Mouse (Mus musculus): ENCODE results near the gene Blm. TPM values are rescaled to one million over a fixed set of nuclear protein-coding genes. Genes with fewer than 3 reads are reported as not detected.
A peak's percentile ranks its signal among the peaks of the same experiment; 100 is the strongest.

Blm gene
- 45.2 and 49.0 TPM in 2 replicates for polyA plus RNA-seq (2016; fragmentation: Nextera tagmentation; extraction: Ambion mirVana)

DNA sequence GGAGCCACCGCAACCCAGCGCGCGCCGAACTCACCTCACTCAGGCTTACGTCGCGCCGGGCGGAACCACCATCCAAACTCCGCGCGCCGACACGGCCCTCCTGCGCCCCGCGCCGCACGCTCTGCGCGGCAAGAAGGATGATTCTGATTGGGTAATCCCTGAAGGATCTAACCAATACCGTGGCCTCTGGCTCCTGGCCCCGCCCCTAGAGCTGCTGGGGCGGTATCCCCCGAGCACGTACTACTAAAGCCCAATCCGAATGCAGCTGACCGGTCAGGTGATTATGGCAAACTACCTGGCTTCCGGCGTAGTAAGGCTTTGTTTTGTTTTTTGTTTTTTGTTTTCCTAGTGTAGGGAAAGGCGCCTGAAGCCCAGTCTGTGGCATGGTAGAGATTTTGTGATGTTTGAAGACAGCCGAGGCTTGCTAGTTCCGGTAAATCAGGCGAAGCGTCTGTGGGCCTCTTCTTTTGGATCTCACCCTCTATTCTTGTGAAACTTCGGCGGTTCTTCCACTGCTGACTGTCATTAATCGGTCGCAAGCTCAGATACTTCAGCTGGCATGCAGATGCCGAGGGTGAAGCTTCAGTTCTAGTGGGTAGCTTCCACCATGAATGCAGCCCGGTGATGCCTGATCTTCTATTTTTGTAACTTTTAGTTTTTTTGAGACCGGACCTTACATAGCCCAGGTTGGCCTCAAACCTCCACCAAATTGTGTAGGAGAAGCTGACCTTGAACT, at the start of gene Blm:
Gene Blm, minus strand, starts transcription at position 111 of the 736 bp plus-strand sequence.
- Histone ChIP-seq H3K9me3 (replicated peaks) (no peaks in the 10 kb centered on the region), H3K4me1 (peaks cover 20% of the 10 kb centered on the region), H3K27me3 (ENCODE audit: low read depth, poor library complexity, severe bottlenecking) (no peaks in the 10 kb centered on the region), H3K36me3 (no peaks in the 10 kb centered on the region), H3K27ac (replicated peaks) (peak within 1 kb of the TSS; percentile 92), H3K4me3 (peak within 1 kb of the TSS; percentile 85)
- WGBS, result under 1% methylated on average over 43 of the region's 43 CpGs
- DNase-seq (ENCODE audit: low spot score), result peak; percentile 96

DNA sequence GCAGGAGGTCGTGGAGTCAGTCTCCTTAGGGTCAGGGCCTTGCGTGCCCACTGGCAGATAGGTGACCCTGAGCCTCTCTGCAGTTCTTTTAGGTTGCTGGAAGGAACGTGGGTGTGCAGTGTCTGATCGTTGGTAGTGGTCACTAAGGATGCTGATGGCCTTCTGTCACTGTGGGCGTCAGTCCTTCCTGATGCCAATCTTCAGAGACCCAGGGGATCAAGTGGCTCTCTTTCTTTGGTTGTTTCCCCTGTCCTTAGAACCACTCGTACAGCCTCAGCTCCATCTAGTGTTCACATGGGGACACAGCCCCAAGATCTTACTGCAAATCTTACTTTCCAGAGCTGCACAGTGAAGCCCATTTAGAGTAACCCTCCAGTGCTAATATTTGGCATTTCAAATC, 49.1 kb upstream of the Blm start:
- Histone ChIP-seq H3K27ac (replicated peaks) (no peak overlapping the region; the same call in 1 of the 2 replicates), H3K4me3 (no peak overlapping the region), H3K4me1 (peaks cover 28% of the 10 kb centered on the region), H3K9me3 (replicated peaks) (no peaks in the 10 kb centered on the region), H3K27me3 (ENCODE audit: low read depth, poor library complexity, severe bottlenecking) (no peaks in the 10 kb centered on the region), H3K36me3 (peaks cover 7% of the 10 kb centered on the region; the same call in 1 of the 2 replicates)
- 39% methylated on average over 6 of the region's 6 CpGs for WGBS
- DNase-seq (ENCODE audit: low spot score), result peak; percentile 38

DNA sequence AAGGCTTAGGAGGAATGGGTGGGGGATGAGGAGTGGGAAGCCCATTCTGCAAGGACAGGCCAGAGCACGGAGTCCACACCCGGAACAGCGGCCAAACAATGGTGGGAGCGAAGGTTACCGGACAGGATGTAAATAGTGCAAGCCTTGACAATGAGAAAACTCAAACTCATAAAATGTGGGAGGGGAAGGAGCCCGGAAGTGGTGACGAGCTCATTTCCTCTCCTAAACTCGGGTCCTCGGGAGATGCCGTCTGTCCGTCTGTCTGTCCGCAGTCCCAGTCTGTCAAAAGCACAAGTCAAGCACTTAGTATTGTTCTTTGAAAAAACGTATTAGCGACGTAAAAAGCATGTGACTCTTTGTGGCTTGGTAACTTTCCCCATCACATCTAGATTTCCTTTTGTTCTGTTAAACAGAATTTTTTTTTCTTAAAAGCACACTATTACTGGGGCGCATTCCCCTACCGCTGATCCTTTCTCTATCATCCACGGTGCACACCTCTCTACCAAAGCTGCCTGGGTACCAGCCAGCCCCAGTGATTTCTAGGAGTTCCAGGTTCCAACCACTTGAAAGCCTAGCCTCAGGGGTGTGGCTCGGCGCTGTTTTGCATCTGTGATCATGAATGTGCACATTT, 48.0 kb upstream of the Blm start:
- Histone ChIP-seq H3K4me1 (peaks cover 26% of the 10 kb centered on the region), H3K9me3 (replicated peaks) (no peaks in the 10 kb centered on the region), H3K27me3 (ENCODE audit: low read depth, poor library complexity, severe bottlenecking) (no peaks in the 10 kb centered on the region), H3K27ac (replicated peaks) (no peak overlapping the region; the same call in 1 of the 2 replicates), H3K36me3 (no peaks in the 10 kb centered on the region), H3K4me3 (no peak overlapping the region)
- 79% methylated on average over 20 of the region's 20 CpGs for WGBS
- DNase-seq (ENCODE audit: low spot score), result no peak

DNA sequence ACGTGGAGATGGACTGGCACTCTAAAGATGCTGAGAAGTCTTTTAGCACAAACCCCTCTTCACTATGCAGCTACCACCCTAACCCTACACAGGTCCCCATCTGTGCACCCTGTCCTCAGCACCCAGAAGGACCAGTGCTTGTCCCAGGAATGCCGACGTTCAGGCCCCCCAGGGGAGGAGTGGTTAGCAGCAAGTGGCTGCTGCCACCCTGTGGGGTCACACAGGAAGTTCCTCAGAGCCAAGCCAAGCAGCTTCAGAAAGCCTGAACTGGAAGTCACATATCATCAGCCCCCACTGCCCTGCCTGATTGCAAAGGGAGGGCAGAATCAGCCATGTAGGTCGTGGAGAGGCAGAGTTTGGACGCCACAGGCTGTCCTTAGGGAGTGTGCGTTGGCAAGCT, 45.4 kb upstream of the Blm start:
- 30% methylated on average over 6 of the region's 6 CpGs for WGBS
- DNase-seq (ENCODE audit: low spot score), result no peak

DNA sequence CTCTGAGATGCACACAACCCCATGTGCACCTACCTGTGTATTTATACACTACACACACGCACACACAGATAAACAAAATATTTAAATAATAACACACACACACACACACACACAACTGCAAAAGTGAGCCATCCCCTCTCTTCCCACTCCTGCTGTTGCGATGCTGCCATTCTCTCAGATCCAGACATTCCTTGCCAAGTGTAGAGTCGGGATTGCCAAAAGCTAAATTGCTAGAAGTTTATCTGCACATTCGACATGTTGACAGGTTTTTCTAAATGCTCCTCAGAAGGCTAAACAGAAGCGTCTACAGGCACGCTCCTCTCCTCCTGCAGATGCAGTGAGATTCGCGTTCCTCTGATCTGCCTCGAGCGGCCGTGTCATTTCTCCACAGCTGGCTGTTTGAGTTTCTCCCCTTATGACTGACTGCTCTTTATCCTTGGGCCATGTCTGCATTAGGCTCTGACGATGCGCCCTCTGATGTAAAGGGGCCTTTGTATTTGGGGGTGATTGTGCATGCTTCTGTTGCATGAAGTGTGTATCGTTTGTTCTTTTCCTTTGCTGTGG, 42.6 kb upstream of the Blm start:
- Histone ChIP-seq H3K27me3 (ENCODE audit: low read depth, poor library complexity, severe bottlenecking) (no peaks in the 10 kb centered on the region), H3K36me3 (no peaks in the 10 kb centered on the region), H3K9me3 (replicated peaks) (no peaks in the 10 kb centered on the region), H3K27ac (replicated peaks) (no peak overlapping the region), H3K4me1 (peaks cover under 1% of the 10 kb centered on the region), H3K4me3 (no peak overlapping the region)
- 80% methylated on average over 14 of the region's 14 CpGs for WGBS
- no peak for DNase-seq (ENCODE audit: low spot score)

More for the DNA sequence above, 45.4 kb upstream of the Blm start:
- no peak overlapping the region for H3K4me3 ChIP-seq
- no peaks in the 10 kb centered on the region for H3K9me3 ChIP-seq (replicated peaks)
- H3K27me3 ChIP-seq (ENCODE audit: low read depth, poor library complexity, severe bottlenecking), result no peaks in the 10 kb centered on the region
- H3K27ac ChIP-seq (replicated peaks), result no peak overlapping the region
- no peaks in the 10 kb centered on the region for H3K36me3 ChIP-seq
- H3K4me1 ChIP-seq, result peaks cover 7% of the 10 kb centered on the region

DNA sequence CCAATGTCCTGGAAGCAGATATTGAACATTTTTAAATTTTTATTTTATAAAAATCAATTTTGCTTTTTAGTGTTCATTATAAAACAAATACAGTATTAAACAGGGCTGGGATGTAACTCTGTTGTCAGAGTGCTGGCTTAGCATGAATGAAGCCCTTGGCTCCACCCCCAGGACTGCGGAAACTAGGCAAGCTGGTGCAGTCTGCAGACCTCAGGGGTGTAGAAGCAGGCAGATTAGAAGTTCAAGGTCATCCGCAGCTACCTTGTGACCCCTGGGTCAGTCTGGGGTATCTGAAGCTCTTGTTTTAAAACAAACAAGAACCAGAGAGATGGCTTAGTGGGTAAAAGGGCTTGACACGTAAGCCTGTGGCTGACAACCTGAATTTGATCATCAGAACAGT, 41.7 kb upstream of the Blm start:
- no peaks in the 10 kb centered on the region for H3K36me3 ChIP-seq
- no peaks in the 10 kb centered on the region for H3K4me1 ChIP-seq
- no peaks in the 10 kb centered on the region for H3K27me3 ChIP-seq (ENCODE audit: low read depth, poor library complexity, severe bottlenecking)
- WGBS, result 52% methylated on average over 3 of the region's 3 CpGs
- no peak overlapping the region for H3K4me3 ChIP-seq
- no peaks in the 10 kb centered on the region for H3K9me3 ChIP-seq (replicated peaks)
- DNase-seq (ENCODE audit: low spot score), result no peak
- no peak overlapping the region for H3K27ac ChIP-seq (replicated peaks)

DNA sequence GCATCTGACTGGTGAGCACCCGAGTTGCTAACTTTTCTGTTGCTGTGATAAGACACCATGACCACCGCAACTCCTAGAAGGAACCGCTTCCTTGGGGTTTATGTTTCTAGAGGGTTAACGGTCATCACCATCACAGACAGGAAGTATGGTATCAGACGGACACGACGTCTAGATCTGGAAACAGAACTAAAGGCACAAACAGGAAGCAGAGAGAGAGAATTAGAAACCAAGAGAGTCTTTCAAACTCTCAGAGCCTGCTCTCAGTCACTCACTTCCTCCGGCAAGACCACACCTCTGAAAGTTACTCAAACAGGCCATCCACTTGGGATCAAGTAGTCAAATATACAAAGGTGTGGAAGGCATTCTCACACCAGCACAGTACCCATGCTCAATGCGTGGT, 40.8 kb upstream of the Blm start:
- Histone ChIP-seq H3K36me3 (no peaks in the 10 kb centered on the region), H3K4me1 (no peaks in the 10 kb centered on the region), H3K27me3 (ENCODE audit: low read depth, poor library complexity, severe bottlenecking) (no peaks in the 10 kb centered on the region), H3K4me3 (no peak overlapping the region), H3K27ac (replicated peaks) (no peak overlapping the region), H3K9me3 (replicated peaks) (no peaks in the 10 kb centered on the region)
- WGBS, result 89% methylated on average over 9 of the region's 9 CpGs
- no peak for DNase-seq (ENCODE audit: low spot score)

DNA sequence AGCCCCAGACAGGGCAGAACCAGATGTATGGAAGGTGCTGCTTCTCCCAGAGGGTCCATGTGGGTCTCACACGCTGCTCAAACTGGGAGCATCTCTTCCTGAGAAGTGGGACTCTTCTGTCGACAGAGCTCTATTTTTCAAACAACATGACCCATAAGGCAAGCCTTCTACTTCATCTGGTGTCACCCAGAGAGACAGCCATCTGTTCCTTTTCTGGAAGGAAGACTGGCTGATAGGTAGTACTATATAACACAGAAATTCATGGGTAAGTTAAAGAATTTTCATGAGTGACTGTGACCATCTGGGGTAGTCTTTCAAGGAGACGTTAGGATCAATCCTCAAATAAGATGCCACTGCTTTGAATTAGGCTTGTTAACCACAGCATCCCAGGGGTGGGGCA, 38.2 kb upstream of the Blm start:
- 66% methylated on average over 3 of the region's 3 CpGs for WGBS
- no peak for DNase-seq (ENCODE audit: low spot score)
- no peaks in the 10 kb centered on the region for H3K27me3 ChIP-seq (ENCODE audit: low read depth, poor library complexity, severe bottlenecking)
- no peak overlapping the region for H3K4me3 ChIP-seq
- H3K9me3 ChIP-seq (replicated peaks), result no peaks in the 10 kb centered on the region
- H3K4me1 ChIP-seq, result no peaks in the 10 kb centered on the region
- no peak overlapping the region for H3K27ac ChIP-seq (replicated peaks)
- H3K36me3 ChIP-seq, result no peaks in the 10 kb centered on the region

DNA sequence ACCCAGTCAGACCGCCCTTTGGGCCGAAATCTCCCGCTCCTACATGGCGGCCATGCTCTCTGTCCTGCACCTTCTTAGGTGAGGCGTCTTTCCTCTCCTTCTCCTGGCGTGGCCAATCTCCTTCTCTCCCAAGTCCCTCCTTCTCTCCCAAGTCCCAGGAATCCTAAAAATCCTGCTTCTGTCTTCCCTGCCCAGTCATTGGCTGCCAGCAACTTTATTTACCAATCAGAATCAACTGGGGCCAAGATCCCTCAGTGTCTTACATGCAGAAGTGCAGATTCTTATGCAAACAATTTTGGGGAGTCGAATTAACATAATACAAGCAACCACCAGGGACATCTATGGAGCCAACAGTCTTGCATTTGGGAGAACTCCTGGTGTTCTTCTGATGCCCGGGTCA, 33.1 kb upstream of the Blm start:
- no peak overlapping the region for H3K27ac ChIP-seq (replicated peaks)
- no peaks in the 10 kb centered on the region for H3K36me3 ChIP-seq
- H3K4me1 ChIP-seq, result no peaks in the 10 kb centered on the region
- H3K27me3 ChIP-seq (ENCODE audit: low read depth, poor library complexity, severe bottlenecking), result no peaks in the 10 kb centered on the region
- no peak for DNase-seq (ENCODE audit: low spot score)
- WGBS, result 82% methylated on average over 8 of the region's 8 CpGs
- no peaks in the 10 kb centered on the region for H3K9me3 ChIP-seq (replicated peaks)
- no peak overlapping the region for H3K4me3 ChIP-seq

DNA sequence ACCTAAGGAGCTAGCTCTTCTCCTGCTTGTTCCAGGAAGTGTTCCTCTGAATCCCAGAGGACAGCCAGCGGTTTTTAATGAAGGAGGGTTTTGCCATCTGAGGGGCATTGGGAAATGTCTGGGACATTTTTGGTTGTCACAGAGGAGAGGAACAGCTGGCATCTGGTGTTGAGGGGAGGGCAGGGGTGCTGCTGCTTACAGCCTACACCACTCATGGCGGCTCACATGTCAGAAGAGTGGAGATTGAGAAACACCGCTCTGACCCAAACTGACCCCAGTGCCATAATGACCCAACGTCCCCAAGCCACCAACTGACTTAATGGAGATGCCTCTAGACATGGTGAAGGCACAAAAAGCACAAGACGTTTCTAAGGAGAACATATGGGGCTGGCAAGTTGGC, 27.0 kb upstream of the Blm start:
- no peak overlapping the region for H3K27ac ChIP-seq (replicated peaks)
- no peaks in the 10 kb centered on the region for H3K27me3 ChIP-seq (ENCODE audit: low read depth, poor library complexity, severe bottlenecking)
- 81% methylated on average over 5 of the region's 5 CpGs for WGBS
- H3K36me3 ChIP-seq, result no peaks in the 10 kb centered on the region
- no peak for DNase-seq (ENCODE audit: low spot score)
- H3K9me3 ChIP-seq (replicated peaks), result no peaks in the 10 kb centered on the region
- H3K4me1 ChIP-seq, result no peaks in the 10 kb centered on the region
- no peak overlapping the region for H3K4me3 ChIP-seq

DNA sequence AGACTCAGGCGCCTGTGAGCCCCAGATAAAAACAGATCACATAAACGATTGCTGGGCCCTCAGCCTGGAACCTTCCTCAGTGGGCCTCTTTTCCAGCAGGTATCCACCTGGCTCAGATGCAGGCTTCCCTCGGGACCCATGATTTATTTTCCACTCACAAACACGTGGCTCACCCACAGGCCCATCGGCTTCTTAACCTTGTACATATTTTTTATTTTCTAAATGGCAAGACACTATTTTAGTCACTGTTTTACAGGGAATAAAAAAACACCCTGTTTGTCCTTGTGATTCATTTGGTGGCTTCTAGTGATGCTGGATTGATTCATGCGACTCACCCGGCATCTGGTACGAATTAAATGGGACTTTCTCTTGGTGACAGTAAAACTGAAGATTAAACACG, 26.4 kb upstream of the Blm start:
- Histone ChIP-seq H3K36me3 (no peaks in the 10 kb centered on the region), H3K4me3 (no peak overlapping the region), H3K4me1 (no peaks in the 10 kb centered on the region), H3K27me3 (ENCODE audit: low read depth, poor library complexity, severe bottlenecking) (no peaks in the 10 kb centered on the region), H3K9me3 (replicated peaks) (no peaks in the 10 kb centered on the region), H3K27ac (replicated peaks) (no peak overlapping the region)
- no peak for DNase-seq (ENCODE audit: low spot score)
- WGBS, result 84% methylated on average over 9 of the region's 9 CpGs

DNA sequence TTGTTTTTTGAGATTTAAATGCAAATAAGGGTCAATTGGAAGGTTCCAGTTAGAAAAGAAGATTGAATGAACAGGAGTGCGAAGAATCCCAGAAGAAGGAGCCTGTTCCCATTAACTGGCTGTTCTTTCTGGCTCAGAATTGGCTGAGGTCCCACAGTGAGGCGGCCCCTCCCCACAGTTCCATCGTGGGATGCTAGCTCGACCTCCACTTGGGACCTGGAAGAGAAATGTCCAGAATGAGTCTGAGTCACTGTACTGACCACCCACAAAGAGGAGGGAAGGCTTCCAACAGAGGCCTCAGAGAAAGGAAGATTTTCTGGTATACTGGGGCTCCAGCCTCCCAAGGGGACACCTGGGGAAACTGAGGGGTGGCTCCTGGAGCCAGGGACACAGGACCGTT, 23.7 kb upstream of the Blm start:
- no peak overlapping the region for H3K4me3 ChIP-seq
- WGBS, result 75% methylated on average over 5 of the region's 5 CpGs
- H3K27ac ChIP-seq (replicated peaks), result no peak overlapping the region
- H3K9me3 ChIP-seq (replicated peaks), result no peaks in the 10 kb centered on the region
- no peak for DNase-seq (ENCODE audit: low spot score)
- no peaks in the 10 kb centered on the region for H3K36me3 ChIP-seq
- no peaks in the 10 kb centered on the region for H3K4me1 ChIP-seq
- no peaks in the 10 kb centered on the region for H3K27me3 ChIP-seq (ENCODE audit: low read depth, poor library complexity, severe bottlenecking)

DNA sequence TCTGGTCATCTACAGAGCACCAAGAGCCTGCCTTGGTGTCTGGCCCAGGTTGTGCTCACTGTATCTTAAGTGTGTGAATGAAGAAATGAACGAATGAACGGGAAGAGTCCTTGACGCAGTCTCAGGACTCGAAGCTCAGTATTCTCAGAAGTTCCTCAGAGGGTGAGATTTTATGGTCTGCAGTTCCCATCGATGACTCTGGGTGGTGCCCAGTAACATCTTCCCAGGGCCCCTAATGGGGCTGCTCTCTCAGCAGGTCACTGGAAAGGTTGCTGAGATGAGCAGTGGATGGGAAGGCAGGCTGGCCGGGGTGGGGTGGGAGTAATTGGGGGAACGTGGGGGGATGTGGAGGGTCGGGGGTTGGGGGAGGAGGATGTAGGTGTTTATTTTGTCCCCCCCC, 23.2 kb upstream of the Blm start:
- Histone ChIP-seq H3K36me3 (no peaks in the 10 kb centered on the region), H3K9me3 (replicated peaks) (no peaks in the 10 kb centered on the region), H3K4me3 (no peak overlapping the region), H3K27me3 (ENCODE audit: low read depth, poor library complexity, severe bottlenecking) (no peaks in the 10 kb centered on the region), H3K27ac (replicated peaks) (no peak overlapping the region), H3K4me1 (no peaks in the 10 kb centered on the region)
- DNase-seq (ENCODE audit: low spot score), result no peak
- 62% methylated on average over 8 of the region's 8 CpGs for WGBS

Measured in midbrain, embryonic 10.5 days (tissue).